Mouse (Mus musculus) A20 (cell line): ENCODE data around the gene Fuca2.

Source experiments
- DNase-seq: peaks from one replicate; pipeline ENCODE4 v3.0.0-alpha.2; 2011; ENCODE audit warnings: low read depth, low spot score

Gene Fuca2

DNA sequence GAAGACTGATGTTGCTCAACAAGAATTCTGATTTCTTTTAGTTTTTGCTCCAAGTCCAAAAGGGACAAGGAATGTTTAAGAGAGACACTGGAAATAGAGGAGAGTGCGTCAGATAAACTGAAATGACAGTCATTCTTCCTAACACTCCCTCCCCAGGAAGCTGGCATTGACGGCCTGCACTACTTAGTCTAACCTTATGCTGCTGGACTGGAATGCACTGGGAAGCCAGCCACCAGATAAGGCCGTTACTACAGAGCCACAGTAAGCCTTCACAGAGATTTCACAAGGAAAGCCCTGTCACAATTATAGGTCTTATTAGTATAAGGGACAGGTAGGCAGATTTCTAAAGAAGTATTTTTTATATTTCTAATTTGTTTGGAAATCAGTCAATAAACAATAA, 35.4 kb downstream of the Fuca2 start:
- no peak for DNase-seq

DNA sequence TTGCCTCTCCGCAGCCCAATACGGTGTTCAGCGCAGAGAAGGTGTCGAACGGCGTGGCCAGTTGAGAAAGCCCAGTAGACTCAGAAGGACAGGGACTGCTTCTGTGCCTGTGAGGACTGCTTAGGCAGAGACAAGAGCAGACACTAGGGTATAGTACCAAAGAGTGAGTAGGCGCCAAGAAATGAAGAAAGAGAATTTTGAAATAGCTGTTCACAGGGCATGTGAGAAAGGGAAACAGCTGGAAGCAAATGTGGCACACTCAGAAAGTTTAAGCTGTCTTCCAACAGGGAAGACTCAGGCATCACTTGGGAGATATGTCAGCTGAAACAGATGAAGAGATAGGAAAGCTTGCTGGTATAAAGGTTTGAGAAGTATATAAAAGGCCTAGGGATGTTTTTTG, 37.4 kb downstream of the Fuca2 start:
- DNase-seq: no peak

DNA sequence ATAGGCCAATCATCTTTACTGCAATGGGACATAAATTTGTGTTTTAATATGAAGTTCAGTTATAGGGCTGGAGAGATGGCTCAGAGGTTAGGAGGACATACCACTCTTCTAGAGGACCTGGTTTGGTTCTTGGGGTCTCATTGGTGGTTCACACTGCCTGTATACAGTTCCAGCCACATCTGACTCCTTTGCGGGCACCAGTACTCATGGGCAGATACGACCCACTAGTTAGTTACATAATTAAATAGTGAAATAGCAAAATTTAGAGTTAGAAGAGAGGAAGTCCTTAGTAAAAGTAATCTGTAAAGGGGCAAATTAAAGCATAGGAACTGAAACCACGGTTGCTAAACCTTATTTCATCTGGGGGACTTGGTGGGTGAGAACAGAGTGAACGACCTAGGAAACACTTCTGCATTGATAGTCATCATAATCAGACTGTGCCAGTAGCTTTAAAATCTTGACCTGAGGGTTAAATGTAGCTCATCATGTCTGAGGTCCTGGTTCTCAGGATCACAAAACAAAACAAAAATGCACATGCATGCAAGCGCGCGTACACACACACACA, 40.5 kb downstream of the Fuca2 start:
- DNase-seq: peak; percentile 73

DNA sequence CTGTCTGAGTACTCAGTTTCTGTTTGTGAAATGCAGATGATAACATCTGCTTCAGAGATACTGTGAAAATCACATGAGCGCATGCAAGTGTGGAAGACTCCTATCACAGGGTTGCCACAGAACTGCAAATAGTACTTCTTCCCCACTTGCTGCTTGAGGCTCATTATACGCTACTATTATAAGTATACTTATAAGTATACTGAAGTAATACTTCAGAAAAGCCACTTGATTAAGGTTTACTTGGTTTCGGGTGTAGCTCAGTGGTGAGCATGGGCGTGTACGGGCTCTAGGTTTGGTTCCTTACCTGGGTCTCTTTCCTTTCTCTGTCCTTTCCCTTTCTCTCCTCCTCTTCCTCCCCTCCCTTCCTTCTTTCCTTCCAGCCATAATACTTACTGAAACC, 42.4 kb downstream of the Fuca2 start:
- no peak for DNase-seq

DNA sequence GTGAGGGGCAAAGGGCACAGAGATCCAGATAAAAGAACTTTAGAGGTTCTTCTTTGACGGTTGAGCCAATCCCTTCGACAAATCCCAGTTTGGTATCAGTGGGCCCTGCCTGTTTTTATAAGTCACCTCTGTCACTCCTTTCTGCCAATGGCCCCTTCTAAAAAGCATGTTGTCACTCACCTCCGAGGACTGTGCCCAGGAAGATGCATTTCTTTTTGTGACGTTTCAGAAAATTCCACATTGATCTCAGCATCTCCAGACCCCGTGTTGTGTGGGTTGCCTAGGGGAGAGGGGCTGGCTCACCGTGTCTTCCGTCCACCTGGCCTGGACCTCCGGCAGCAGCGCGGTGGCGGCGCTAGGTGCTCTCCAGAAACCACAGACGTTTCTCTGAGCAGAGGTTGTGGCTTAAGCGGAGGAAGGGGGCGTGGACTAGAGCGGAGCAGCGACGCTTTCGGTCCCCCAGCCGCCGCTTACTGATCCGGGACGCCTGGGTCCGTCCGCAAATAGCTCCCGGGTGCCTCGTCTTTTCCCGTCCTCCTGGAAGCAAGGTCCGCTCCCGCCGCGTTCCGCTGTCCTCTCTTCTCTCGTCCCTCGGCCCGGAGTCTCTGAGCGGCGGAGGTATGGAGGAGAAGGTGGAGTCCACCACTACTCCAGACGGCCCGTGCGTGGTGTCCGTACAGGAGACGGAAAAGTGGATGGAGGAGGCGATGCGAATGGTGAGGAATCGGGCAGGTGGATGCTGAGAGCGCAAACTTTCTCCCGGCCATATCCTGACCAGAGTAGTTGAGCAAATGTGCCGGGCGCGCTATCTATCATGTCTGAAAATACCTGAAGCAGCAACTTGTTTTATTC, 53.5 kb downstream of the Fuca2 start, which contains the start of the genes Adat2 and Pex3:
TSS of gene Adat2 (plus strand) at position 249 of the 852 bp plus-strand sequence.
TSS of gene Pex3 (minus strand) at position 497 of the 852 bp plus-strand sequence.
- DNase-seq: peak; percentile 96

DNA sequence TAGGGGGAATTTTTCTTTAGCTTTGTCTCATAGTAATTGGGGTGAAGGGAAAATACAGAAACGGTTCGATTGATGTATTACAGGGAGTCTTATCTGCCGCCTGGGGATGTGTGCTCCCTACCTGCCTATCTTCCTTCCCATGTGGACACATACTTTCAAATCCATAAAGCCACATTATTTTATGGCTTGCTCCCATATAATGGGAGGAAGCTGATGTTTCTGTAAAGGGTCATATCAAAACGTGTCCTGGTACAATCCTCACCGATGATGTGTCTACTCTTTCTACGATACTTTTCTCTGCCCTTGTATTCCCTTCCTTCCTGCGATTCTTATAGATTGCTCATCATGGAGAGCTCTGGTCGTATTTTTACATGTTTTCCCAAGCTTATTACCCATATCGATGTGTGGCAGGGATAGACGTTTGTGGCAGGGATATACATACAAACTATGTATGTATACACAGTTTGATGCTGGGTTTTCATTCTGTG, 54.2 kb downstream of the Fuca2 start:
- DNase-seq: no peak

DNA sequence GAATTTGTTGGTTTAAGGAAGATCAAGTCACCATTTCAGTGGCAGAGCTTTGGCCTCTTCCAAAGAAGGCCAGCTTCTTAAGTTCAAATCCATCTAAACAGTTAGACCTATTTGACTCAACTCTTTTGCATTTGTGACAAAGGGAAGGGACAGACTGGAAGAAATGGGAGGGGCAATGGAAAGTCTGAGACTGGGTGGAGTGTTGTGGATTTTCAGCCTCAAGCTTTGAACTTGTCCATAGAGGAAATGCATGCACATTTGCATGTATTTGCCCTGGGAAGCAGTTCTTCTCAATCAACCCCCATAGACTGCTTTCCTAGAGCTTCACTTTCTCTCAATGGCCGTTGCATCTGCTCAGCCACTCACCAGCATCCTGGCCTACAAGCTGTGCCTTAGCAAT, 55.0 kb downstream of the Fuca2 start:
- DNase-seq: no peak

DNA sequence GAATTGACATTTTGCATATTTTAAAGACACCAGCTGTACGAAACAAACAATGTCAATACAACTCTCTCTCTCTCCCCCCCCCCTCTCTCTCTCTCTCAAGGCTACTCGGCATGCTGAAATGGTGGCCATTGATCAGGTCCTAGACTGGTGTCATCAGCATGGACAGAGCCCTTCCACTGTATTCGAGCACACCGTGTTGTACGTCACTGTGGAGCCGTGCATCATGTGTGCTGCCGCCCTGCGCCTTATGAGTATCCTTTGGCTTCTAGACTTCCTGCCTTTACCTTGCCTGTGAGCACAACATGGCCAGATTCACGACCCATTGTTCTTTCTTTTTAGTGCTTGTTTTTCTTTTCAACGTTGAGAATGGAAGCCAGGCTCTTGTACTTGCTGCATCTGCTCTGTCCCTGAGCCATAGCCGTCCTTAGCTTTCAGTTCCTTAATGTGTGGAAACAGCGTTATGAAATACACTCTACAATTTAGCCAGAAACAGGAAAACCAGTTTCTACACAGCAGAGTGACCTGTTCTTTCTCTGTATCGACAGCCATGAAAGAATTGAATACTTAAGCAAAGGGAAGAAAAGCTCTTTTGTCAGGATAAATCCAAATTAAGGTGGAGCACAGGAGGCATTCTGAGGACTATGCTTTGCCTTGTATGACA, 60.8 kb downstream of the Fuca2 start:
- no peak for DNase-seq

DNA sequence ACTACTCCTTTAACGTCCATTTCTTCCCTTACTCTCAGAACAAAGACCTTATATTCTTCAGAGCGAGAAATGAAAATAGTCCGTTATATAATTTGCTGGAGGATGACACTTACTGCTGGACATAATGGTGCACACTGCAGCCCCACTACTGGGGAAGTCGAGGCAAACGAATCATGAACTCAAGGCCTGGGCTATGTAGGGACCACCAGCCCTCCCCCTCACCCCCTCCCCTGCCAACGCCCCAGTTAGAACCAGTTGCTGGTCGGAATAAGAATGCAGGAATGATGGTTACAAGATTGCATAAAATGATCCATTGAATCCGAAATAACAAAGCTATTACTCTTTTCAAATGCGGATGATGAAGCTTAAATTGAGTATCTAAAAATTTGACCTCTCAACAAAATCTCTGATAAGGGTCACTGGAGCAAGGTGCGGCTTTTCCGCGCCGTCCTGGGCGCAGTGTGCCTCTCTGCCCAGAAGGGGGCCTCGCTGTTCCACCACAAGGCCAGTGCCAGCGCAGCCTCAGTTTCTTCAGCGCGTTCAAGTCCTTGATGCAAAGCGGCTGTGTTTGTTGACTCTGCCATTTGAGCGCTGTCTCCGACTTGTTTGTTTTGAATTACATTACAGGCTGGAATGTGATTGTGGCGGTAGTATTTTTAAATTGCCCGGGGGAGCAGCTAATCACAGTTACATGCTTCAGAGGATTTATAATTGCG, 65.2 kb downstream of the Fuca2 start:
- DNase-seq: peak; percentile 26

DNA sequence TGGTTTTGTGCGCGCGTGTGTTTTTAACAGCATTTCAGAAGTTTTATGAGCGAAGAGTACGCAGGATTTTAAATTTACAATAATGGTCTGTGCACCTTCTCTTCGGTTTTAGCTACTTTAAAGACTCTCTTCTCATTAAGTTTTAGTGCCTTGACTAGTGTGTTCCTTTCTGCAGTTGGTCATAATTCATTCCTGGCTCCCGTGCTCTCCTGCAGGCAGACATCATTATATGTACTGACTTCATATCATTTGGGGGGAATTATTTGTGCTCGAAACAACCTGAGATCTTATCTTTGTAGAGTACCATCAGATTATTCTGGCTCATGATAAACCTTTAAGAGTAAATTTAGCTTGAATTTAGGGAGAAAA, 65.7 kb downstream of the Fuca2 start:
- no peak for DNase-seq

DNA sequence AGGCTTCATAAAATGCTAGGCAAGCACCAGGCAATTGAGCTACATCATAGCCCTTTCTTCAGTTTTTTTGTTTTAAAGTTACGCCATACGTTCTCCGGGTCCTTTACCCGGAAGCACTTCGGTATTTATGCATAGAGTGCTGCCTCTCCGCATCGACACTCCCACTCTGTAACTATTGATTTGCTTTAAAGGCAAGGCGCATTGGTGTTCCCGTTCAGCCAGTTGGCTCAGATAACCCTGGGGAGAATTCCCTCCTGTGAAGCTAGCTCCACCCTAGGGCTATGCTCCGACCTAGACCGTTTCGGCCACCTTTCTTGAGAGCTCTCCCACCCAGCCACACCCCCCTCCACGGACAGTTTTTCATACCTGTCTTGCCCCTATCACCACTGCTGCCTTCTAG, 67.1 kb downstream of the Fuca2 start:
- no peak for DNase-seq
